Mouse (Mus musculus): Measurements from ENCODE around the gene St3gal4.

- TF ChIP-seq POLR2A (IDR thresholded peaks at IDR 0.05; ENCODE audit: insufficient read depth, low read length) (no peak), CTCF (IDR thresholded peaks at IDR 0.05; ENCODE audit: low read depth, low read length) (no peak)
Observed at GRCm38 (mm10) chr9:35115804-35116203, 3.3 kb downstream of the St3gal4 start.

Measured in ES-Bruce4 (cell line).